Mouse (Mus musculus) testis, adult 2 months (tissue): ENCODE data around the gene Gm20518. TPM values are rescaled to one million over a fixed set of nuclear protein-coding genes. Genes with fewer than 3 reads are reported as not detected.
A peak's percentile ranks its signal among the peaks of the same experiment; 100 is the strongest.

Source experiments
- H3K27ac ChIP-seq: fragments of 200-500 bp; 2 replicates; pipeline ENCODE4 v1.5.1; 2012; ENCODE audit warnings: low read depth, low read length; ENCODE audit not compliant: control insufficient read depth, insufficient read depth
- H3K27me3 ChIP-seq: fragments of 200-500 bp; 2 replicates; pipeline ENCODE4 v1.6.1; 2012; ENCODE audit warnings: mild to moderate bottlenecking, low read length, moderate library complexity; ENCODE audit not compliant: control insufficient read depth, insufficient read depth
- H3K36me3 ChIP-seq: fragments of 200-500 bp; 2 replicates; pipeline ENCODE4 v1.6.1; 2012; ENCODE audit warnings: mild to moderate bottlenecking, low read length; ENCODE audit not compliant: control insufficient read depth, insufficient read depth
- H3K4me1 ChIP-seq: fragments of 200-500 bp; 2 replicates; pipeline ENCODE4 v1.6.1; 2012; ENCODE audit warnings: low read length; ENCODE audit not compliant: control insufficient read depth, insufficient read depth
- H3K4me3 ChIP-seq: fragments of 200-500 bp; 2 replicates; pipeline ENCODE4 v1.5.1; 2012; ENCODE audit warnings: low read depth, mild to moderate bottlenecking, low read length, moderate library complexity, mixed read lengths; ENCODE audit not compliant: control insufficient read depth
- CTCF ChIP-seq: fragments of 200-500 bp; IDR thresholded peaks from 2 replicates; pipeline ENCODE4 v1.5.1; 2012; ENCODE audit warnings: low read depth, mild to moderate bottlenecking, inconsistent platforms, low read length, moderate library complexity; ENCODE audit not compliant: control insufficient read depth, insufficient read depth, insufficient replicate concordance
- POLR2A ChIP-seq: fragments of 200-500 bp; IDR thresholded peaks from 2 replicates; pipeline ENCODE4 v1.6.1; 2012; ENCODE audit warnings: low read depth, mild to moderate bottlenecking, inconsistent platforms, low read length, moderate library complexity; ENCODE audit not compliant: control insufficient read depth
- polyA plus RNA-seq: library from polyadenylated mRNA; depleted of rRNA; stranded (reverse); fragments of >200 nt; gene quantifications from 2 replicates; pipeline ENCODE4 v1.2.3, GENCODE M21; 2012

Gene Gm20518
- polyA plus RNA-seq, 1 experiment, result 3.1 TPM

- no peaks in the 10 kb centered on the region for H3K36me3 ChIP-seq
- H3K27me3 ChIP-seq, result no peaks in the 10 kb centered on the region
- H3K4me1 ChIP-seq, result peaks cover 2% of the 10 kb centered on the region; the same call in 1 of the 2 replicates
- H3K4me3 ChIP-seq, result no peak overlapping the region
- TF ChIP-seq POLR2A (no peak), CTCF (no peak)
- no peak overlapping the region for H3K27ac ChIP-seq
These were observed 11.9 kb downstream of the Gm20518 start for GRCm38 (mm10) chr16:17879571-17879970.

DNA sequence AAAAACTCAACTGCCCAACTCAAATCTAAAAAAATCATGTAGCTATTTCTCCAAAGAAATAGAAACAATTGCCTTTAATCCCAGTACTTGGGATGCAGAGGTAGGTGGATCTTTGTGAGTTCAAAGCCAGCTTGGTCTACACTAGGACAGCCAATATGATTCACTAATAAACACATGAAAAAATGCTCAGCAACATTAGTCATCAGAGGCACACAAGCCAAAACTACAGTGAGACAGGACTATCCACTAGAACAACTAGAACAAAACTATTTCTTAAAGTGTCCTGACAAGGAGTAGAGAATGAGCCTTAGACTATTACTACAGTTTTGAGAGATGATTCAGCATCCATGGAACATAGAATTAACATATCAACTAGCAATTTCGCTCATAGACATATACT lies 15.4 kb downstream of the Gm20518 start:
- H3K36me3 ChIP-seq, result no peaks in the 10 kb centered on the region

GRCm38 (mm10) chr16:17875174-17875573 lies 16.3 kb downstream of the Gm20518 start:
- Histone ChIP-seq H3K36me3 (no peaks in the 10 kb centered on the region), H3K27ac (no peak overlapping the region), H3K4me1 (peaks cover 2% of the 10 kb centered on the region; the same call in 1 of the 2 replicates), H3K4me3 (no peak overlapping the region), H3K27me3 (no peaks in the 10 kb centered on the region)
- TF ChIP-seq CTCF (no peak), POLR2A (no peak)

More for the DNA sequence above, 15.4 kb downstream of the Gm20518 start:
- TF ChIP-seq CTCF, result no peak
- TF ChIP-seq POLR2A, result no peak
- Histone ChIP-seq H3K27me3 (no peaks in the 10 kb centered on the region), H3K4me3 (no peak overlapping the region), H3K4me1 (peaks cover 2% of the 10 kb centered on the region; the same call in 1 of the 2 replicates), H3K27ac (no peak overlapping the region)

DNA sequence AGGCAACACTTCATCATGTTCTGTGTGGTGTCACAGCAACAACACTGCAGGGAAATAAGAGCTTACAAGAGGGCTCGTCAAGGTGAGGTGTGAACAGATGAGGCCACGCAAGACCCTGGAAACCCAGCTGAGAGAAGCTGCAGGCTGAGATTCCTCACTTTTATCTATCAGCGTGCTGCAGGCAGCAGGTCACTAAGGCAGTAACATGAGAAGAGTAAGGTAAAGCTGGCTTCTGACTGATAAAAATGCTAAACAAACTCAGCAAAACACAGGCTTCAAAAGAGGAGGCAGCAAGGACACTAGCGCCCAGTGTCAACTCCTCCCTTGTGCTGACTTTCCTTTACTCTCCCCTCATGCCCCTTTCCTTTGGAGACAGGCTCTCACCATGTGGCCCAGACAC lies 18.5 kb downstream of the Gm20518 start:
- Histone ChIP-seq H3K27ac (no peak overlapping the region), H3K36me3 (no peaks in the 10 kb centered on the region), H3K27me3 (no peaks in the 10 kb centered on the region), H3K4me3 (no peak overlapping the region), H3K4me1 (no peaks in the 10 kb centered on the region)
- no peak for TF ChIP-seq POLR2A
- no peak for TF ChIP-seq CTCF

- no peaks in the 10 kb centered on the region for H3K27me3 ChIP-seq
- TF ChIP-seq CTCF, result no peak
- TF ChIP-seq POLR2A, result no peak
- no peaks in the 10 kb centered on the region for H3K36me3 ChIP-seq
- H3K4me1 ChIP-seq, result no peaks in the 10 kb centered on the region
- H3K27ac ChIP-seq, result no peak overlapping the region
- H3K4me3 ChIP-seq, result no peak overlapping the region
These were observed 20.2 kb downstream of the Gm20518 start for GRCm38 (mm10) chr16:17871248-17871647.

- Histone ChIP-seq H3K36me3 (no peaks in the 10 kb centered on the region), H3K4me3 (no peak overlapping the region), H3K4me1 (no peaks in the 10 kb centered on the region), H3K27me3 (no peaks in the 10 kb centered on the region), H3K27ac (no peak overlapping the region)
- TF ChIP-seq CTCF, result no peak
- no peak for TF ChIP-seq POLR2A
These were observed 25.7 kb downstream of the Gm20518 start for GRCm38 (mm10) chr16:17865770-17866169.

GRCm38 (mm10) chr16:17865293-17865692 lies 26.2 kb downstream of the Gm20518 start:
- Histone ChIP-seq H3K27ac (no peak overlapping the region), H3K27me3 (no peaks in the 10 kb centered on the region), H3K36me3 (no peaks in the 10 kb centered on the region), H3K4me1 (no peaks in the 10 kb centered on the region), H3K4me3 (no peak overlapping the region)
- no peak for TF ChIP-seq POLR2A
- TF ChIP-seq CTCF, result no peak

DNA sequence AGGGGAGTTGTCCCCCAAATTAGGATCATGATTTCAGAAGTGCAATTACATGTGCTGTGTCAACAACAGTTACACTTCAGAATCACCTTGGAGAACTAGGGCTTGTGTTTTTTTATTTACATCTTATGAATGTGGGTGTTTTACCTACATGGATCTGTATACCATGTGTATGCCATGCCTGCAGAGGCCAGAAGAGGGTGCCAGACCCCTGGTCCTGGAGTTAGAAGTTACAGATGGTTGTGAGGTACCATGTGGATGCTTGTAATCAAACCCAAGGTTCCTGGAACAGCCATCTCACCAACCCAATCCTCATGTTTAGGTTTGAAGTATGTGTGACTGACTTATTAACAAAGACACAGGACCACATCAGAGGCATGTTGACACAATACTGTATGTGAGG lies 32.9 kb downstream of the Gm20518 start:
- H3K27me3 ChIP-seq, result no peaks in the 10 kb centered on the region
- H3K36me3 ChIP-seq, result peaks cover 3% of the 10 kb centered on the region; the same call in 1 of the 2 replicates

More for the DNA sequence above, 32.9 kb downstream of the Gm20518 start:
- no peak for TF ChIP-seq POLR2A
- peak; percentile 32; the same call in 1 of the 2 replicates for TF ChIP-seq CTCF
- no peak overlapping the region for H3K27ac ChIP-seq
- no peaks in the 10 kb centered on the region for H3K4me1 ChIP-seq
- peak overlapping the region; percentile 79 for H3K4me3 ChIP-seq
